Mouse (Mus musculus): ENCODE measurements around the gene Aggf1.
"Not testable (repeated sequence)": the region's sequence is repeated elsewhere in the genome, so short reads cannot be mapped to it uniquely, and the experiment has no call there.

The Aggf1 gene

DNA sequence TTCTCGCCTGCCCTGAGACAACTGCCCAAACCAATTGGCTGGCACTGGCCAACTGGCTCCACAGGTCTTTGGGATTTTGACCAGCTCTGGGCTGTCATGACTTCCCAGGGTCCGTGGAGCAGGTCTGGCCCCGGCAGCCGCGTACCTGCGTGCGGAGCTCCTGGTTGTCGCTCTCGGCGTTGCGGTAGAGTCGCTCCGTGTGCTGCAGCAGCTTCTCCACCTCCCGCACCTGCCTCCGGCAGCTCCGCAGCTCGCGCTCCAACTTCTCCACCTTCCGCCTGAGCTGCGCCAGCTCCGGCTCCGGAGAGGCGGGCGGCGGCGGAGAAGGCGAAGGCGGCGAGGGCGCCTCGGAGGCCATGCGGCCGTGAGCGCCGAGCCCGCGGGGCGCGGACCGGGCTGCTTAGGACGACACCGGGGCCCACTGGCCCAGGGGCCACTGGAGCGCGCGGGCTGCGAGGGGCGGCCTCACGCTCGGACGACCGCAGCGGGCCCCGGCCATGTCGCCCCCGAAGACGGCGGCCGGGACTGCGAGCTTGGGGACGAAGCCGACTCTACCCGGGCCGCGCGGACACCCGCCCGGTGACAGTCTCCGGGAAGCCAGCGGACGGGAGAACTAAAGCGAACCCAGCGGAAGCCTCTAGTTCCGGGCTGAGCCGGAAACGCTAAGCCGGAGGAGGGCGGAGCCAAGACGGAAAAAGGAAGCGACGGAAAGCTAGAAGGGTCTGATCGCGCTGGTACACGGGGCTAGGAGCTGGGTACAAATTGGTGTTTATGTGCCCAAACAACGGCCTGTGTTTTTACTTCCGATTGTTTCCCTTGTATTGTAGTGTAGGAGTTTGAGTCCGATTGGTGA, at the start of gene Aggf1:
Aggf1 (minus strand) TSS at position 652 of the 853 bp plus-strand sequence.
- DNase-seq (ENCODE audit: low read depth), result peak; percentile 83

DNA sequence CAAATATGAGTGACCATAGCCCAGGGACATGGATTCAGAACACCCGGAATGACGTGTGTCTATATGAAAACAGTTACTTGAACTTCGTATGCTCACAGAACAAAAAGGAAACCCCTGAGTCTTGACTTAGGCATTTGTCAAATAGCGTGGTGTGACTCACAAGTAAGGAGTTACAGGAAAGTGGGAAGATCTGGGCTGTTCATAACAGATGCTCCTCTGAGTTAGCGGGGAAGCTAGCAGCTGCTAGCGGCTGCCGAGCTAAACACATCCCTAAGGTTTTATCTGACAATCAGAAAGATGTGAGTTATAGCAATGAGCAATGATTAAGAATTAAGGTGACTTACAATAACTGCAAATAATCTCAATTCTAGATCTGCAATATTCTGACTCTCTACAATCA, 49.8 kb upstream of the Aggf1 start:
- no peak for DNase-seq (ENCODE audit: low read depth)

DNA sequence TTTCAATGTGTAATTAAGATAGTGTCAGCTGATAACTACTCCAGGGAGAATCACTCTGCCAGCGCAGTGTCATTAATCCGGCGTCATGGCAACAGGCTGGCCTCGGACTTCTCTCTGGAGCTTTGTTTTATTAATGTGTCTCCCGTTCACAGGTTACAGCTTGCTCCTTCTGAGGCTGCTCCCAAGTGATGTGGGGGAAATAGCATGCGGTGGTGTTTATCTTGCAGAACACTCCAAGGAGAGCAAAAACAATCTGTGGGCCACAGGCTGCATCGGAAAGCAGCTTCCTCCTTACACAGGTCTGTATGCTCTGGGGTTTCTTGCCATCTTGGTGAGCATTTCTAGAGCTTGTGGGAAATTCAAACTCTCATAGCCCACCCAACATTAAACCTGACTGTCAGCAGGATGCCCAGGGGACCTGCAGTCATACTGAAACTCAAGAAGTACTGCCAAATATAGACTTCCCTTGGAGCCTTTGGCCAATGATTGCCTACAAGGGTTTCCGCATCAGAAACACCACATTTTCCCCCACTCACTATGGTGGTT, 44.1 kb upstream of the Aggf1 start:
- no peak for DNase-seq (ENCODE audit: low read depth)

DNA sequence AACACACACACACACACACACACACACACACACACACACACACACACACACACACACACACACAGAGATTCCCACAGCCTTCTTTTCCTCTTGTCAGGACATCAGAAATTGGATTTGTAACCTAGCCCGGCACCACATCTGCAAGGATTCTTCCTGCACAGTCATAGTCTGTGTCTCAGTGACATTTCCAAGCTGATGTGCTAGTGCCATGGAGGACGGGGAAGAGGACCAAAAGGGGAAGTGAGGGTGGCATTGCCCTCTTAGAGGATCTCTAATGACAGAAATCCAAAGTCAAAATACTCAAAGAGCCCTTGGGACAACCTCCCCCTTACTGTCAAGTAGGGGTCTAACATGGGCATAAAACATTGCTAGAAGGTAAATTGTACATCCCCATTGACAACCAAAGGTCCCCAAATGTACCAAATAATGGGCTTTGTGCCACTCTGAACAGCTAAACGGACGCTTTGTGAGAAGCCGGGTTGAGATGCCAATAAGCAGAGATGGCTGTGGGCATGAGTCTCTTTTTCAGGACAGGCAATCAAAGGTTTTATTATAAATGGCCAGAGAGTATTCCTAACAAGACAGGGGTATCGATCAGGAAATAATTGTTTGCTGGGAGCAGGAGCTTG, 43.5 kb upstream of the Aggf1 start:
- DNase-seq (ENCODE audit: low read depth), result no peak

DNA sequence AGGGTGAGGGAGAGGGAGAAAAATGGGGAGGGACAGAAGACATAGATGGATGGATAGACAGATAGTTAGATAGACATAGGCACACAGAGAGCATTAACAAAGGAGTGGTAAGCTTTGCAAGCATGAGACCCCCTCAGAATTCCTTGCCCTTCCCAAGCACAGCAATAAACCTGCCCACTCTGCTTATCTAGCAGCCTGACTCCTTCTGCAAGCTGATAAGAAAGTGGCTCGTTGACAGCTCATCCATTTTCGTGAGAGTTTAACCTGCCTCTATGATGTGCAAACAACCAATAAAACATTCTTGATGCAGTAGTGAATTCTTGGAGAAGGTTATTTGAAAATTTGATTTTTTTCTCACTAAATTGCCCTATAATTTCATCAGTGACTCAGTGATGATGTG, 37.1 kb upstream of the Aggf1 start:
- no peak for DNase-seq (ENCODE audit: low read depth)

DNA sequence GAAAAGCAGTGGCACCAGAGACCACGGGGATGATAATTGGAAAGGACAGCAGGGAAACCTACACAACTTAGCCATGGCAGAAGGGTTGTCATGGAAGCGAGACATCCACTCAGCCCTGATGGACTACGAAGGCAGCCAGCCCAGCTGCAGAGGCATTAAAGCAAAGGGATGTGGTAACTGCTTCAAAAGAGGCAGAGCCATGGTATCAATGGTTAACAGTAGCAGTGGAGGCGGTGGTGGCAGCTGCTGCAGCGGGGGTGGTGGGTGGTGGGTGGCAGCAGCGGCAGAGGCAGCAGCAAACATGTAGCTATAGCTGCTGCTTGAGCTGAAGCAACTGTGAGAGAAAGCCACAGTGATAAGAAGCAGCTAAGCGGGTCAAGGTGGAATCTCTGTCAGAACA, 18.1 kb upstream of the Aggf1 start:
- no peak for DNase-seq (ENCODE audit: low read depth)

DNA sequence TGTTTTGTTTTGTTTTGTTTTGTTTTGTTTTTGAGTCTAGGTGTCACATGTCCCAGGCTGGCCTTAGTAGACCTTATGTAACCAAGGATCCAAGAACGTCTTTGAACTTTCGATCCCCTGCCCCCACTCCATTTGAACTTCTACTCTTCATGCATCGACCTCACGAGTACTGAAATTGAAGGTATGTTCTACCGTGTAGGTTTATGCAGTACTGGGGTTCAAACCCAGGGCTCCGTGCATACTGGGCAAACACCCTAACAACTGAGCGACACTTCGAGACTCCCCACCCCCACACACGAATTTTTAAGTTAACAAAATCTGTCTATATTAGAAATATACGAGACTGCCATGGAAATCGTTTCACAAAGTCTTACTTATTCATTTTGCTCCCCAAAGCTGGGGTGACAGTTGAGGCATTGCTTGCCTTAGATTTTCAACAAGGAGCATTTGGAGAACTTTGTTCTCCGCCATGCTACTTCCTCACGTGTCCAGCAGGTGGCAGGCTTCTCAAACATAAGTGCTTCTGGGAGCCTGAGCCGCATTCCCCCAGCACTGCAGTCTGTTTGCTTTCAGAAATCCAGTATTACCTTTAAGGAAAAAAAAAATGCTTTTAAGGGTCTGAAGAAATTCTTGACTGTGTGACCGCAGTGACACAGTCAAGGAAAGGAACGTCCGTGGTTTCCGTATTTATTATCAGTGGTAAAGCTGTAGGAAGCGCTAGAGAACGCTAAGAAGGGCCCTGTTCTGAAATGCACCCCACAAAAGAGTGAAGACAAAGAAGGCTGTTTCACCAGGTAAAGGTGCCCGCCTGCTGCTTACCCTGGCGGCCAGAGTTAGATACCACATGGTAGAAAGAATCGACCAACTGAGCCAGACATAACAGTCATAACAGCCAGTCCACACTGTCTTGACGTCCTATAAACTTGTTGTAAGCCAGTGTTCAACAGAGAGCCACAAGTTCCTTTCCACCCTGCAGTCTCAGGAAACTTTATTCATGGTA, 15.0 kb upstream of the Aggf1 start:
- peak; percentile 65 for DNase-seq (ENCODE audit: low read depth)

DNA sequence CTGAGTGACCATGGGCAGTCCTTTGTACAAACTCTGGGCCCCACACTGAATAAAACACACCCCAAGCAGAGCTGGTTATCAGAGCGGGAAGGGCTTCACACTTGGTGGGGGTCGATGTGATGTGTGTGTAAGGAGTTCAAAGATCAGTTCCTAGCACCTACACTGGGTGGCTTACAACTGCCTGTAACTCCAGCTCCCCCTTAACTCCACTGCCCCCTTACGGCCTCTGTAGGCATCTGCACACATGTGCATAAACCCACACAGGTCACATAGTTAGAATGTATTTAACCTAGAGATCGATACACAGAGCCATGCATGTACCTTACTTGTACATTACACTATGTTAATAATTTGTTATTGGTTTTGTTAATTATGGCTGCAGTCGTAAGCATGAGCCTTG, 13.1 kb upstream of the Aggf1 start:
- DNase-seq (ENCODE audit: low read depth), result no peak

DNA sequence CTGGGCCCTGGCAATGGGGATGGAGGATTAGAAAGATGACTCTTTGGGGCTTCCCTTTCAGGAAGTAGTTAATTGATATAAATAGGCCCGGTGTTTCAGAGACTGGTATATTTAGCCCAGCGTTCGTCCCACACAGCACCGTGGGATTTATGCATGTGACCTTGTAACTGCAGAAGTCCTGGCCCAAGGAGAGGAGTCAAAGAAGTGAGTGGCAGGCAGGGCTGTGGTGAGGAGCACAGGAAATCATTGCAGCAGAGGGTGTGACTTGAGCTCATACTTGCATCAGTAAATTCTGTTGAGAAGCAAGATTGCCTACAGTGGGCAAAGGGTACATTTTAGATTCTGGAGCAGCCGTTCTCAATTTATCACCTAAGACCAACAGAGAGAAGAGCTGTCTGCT, 7.3 kb upstream of the Aggf1 start:
- DNase-seq (ENCODE audit: low read depth), result no peak

DNA sequence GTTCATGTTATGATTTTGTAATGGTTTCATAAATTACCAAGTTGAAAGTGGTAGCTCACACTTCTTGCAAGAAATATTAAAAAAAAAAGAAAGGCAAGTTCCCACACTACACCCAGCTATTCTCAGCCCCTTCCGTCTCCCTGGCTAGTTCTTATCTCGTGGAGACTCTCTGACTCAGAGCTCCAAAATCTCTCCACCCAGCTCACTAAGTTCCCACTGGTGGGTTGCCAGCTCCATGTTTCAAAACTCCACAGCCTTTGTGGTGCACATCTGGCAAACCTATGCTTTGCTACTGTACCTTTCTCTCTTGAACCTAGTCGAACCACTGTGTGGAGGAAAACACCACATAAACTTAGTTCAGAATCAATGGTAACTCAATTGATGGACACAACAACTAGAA, 3.5 kb upstream of the Aggf1 start:
- DNase-seq (ENCODE audit: low read depth), result no peak

DNA sequence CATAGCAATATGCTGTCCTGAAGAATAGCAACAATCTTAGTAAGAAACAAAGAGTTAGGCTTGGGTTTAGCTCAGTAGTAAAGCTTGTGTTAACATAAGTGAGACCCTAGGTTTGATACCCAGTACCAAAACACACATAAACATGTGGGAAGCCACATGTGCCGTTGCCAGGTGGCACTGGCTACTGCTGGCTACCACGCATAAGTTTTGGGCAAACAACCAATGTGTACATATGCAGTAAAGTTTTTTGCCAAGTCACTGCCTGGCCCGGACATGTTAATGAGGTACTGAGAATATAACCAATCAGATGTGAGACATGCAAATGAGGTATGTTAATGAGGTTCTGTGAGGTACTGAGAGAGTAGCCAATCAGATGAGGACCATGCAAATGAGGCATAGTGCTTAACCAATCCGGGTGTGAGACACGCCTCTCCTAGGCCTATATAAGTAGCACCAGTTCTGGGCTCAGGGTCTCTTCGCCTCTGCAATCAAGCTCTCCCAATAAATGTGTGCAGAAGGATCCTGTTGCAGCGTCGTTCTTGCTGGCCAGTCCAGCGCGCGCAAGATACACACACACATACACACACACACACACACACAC, 1.6 kb upstream of the Aggf1 start:
- DNase-seq (ENCODE audit: low read depth), result not testable (repeated sequence)

DNA sequence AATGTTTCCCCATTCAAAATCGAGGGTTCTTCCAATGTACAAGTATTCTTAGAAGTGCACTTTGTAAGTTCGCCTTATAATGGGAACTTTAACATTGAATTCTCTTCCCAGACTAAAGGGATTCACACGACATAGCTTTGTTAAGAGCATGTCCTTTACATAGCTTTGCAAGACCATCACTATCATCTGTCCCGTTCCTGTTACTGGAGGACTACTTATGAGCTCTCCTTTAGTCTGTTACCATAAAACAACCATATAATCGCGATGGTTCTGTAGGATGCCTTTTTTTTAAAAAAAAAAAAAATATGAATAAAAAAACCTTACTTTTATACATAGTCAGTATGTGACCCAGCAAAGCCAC, 382 bp upstream of the Aggf1 start:
- no peak for DNase-seq (ENCODE audit: low read depth)

DNA sequence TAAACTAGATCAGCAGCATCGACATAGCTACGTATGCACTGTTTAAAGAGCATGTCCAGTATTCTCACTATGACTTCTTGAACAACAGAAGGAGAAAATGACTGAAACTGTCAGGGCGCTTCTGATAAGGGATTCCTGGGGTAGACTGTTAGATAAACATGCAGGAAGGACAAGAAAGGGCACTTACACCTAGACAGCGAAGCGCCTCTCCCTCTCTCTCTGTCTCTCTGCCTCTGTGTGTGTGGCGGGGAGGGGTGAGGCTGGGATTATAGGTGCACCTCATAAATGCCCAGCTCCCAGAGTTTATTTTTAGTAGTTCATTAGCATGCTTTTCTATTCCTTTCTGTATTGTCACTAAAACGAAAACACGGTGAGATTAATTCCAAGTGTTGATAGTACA, 8.8 kb downstream of the Aggf1 start:
- DNase-seq (ENCODE audit: low read depth), result no peak

DNA sequence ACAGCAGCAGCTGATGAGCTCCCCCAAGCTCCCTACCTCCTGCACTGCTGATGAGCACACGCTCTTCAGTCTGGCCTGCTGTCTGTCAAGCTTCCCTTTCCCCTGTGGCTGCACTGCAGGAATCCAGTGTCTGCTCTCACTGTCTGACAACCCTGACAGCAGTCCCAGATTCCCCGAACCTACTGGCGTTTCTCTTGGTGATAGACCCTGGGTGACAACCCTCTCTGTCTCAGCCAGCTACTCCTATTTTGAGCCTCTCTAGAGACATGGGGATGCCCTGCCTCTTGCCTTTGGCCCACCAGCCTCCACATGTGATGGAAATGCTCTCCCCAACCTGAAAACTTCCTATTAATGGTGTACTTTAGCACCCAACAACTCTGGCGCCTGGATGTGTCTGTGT, 11.7 kb downstream of the Aggf1 start:
- DNase-seq (ENCODE audit: low read depth), result no peak

DNA sequence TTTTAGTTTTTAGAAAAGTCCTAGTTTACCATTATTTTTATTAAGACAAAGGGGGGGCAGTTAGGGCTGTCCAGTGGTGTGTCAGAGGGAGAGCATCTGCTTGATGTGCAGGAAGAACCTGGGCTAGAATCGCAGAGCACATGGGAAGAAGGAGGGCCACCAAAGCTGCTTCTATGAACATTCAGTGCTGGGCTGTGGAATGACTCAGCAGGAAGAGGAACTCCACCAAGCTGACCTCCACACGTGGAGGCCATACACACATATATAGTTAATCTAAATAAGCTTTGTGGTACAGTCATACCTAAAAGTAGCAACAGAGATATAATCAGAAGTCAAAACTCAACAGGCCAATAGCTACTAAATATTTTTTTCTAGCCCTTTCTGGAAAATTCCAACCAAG, 16.9 kb downstream of the Aggf1 start:
- no peak for DNase-seq (ENCODE audit: low read depth)

DNA sequence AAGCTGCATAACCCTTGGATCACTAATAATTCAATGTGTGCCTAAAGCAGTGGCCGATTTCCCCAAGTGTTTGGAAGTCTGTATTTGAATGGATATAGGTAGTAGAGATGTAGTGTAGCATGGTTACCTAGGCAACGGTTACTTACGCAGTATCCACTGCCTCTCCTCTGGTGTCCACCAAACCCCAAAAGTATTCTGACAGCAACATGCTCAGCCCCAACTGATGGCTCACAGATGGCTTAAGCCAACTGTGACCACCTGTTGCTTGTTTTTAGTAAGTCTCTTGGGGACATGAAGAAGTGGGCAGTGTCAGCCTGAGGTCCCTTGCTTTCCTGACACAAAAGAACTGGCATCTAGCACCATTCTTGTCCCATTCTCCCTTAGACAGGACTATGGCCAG, 26.7 kb downstream of the Aggf1 start:
- no peak for DNase-seq (ENCODE audit: low read depth)

DNA sequence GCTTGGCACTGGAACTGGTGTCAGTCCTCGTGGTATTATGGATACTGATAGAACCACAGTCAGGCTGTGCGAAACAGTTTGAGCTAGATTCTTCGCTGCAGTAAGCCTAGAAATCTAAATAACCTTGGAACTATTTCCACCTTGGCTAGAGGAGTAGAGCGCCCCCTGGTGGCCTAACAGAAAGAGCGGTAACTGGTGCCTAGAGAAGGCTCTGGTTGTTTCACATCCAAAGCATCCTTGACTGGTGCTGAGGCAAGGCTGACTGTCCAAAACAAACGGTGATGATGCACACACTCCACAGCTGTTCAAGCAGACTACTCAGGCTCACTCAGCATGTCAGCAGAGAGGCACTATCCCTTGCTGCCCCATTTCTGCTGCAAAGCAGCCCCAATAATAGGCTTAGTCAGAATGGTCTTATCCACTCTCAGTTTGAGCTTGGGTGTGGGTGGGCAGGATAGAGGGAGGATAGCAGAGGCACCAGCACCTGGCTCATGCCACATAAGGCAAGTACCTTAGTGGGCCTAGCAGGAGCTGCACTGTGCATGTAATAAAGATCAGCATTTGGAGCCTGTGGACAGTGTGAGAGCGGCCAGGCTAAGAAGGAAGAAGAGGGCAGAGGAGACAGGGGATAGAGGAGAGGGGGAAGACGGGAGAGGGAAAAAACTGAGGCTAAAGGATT, 28.0 kb downstream of the Aggf1 start:
- peak; percentile 64 for DNase-seq (ENCODE audit: low read depth)

DNA sequence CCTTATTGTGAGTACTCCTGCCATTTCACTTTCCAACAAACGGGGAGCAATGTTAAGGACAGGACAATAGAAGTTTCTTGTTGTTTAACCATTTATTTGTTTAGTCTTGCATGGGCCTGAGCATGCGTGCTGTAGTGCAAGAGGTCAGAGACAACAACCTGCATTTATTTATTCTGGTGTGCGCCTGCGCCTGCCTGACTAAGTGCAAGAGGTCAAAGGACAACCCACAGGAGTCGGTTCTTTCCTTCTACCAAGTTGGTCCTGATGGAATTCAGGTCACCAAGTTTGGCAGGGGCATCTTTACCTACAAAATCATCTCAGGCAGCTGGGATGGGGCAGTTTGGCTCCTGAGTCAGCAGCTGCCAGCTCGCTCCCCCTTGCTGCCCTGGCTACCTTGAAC, 29.3 kb downstream of the Aggf1 start:
- DNase-seq (ENCODE audit: low read depth), result no peak

DNA sequence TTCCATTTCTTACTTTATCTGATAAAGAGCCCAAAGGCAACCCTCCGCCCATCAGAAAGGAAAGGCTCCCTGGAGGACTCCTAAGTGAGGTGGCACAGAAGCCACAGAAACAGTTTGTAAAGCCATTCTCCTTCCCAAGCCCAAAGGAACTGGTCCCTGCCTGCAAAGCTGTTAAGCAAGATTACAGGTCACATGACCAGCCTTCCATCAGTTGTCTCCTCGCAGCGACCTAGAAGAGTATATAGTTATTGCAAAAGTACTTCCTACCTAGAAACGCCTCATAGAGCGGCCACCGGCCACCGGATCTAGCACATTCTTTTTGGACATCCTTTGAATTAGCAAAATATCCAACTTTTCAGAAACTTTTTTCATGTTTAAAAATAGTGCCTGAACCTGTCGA, 31.7 kb downstream of the Aggf1 start:
- DNase-seq (ENCODE audit: low read depth), result no peak

DNA sequence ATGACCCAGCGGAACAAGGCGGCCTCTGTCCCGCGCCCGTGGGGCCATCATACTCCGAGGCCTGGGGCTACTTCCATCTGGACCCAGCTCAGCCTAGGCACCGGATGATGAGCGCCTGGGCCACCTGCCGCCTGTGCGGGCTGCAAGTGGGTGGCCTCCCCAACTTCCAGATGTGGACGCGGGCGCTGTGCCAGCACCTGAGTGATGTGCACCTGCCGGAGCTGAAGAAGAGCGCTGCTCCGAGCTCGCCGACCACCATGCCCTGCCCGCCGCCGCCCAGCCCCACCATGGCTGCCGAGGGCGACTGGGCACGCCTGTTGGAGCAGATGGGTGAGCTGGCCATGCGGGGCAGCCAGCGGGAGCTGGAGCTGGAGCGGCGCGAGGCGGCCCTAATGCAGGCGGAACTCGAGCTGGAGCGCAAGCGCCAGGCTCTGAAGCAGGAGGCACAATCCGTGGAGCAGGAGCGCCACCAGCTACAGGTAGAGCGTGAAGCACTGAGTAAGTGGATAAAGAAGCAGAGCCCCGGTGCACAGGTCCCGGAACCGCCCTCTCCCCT, 39.0 kb downstream of the Aggf1 start:
- no peak for DNase-seq (ENCODE audit: low read depth)

All from c-Kit-positive CD71-negative TER-119-negative erythroid progenitor cells, embryonic 14.5 days (primary cell).